Mouse (Mus musculus): ENCODE results near the gene Med6.
"Not testable (repeated sequence)": the region's sequence is repeated elsewhere in the genome, so short reads cannot be mapped to it uniquely, and the experiment has no call there.

The Med6 gene

DNA sequence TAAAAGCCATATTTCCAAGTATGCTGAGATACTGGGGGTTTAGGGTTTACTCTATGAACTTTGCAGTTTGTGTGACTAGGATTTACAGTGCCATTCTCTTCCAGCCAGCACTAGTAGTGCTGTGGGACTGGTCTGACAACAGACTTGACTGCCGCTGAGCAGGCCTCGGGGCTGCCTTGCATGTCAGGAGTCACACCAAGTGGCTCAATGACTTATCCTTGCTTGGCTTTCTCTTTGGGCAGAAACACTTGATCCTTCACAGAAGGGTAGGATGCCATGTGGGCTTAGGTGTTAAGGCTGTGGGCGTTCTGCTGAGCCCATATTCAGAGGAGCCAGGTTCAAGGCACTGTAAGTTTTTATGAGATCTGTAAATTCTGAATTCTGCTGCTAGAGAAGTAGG is 45.5 kb downstream of the Med6 start:
- DNase-seq (ENCODE audit: low spot score in 2 of 2) = no peak

DNA sequence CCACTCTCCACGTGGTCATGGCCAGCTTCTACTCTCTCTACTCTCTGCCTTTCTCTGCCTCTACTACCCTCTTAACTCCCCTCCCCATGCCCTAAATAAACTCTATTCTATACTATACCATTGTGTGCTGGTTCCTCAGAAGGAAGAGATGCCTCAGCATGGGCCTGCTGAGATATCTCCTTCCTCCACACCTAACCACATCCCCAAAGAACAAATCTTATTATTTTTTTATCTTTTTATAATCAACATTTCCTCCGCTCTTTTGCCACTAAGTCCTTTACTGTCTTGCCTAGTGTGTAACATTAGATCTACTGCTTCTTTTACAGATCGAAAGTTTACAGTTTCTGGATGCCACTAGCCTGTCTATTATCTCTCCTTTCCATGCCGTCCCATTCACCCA is 47.6 kb downstream of the Med6 start:
- DNase-seq (ENCODE audit: low spot score in 2 of 2) = no peak

DNA sequence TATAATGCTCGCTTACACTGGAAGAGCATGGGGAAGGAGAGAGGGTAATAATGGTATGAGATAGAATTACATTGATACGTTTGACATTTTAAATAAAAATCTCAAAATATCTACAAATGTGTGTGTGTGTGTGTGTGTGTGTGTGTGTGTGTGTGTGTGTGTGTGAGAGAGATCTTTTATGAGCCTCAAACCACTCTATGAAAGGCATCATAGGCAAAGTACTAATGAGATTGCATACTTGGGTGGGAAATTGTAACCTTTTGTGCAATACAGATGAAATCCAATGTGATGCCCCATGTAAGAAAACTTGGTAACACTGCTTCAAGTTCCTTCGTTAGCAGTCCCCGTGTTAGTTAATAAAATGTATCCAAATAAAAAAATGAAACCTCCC is 61.8 kb downstream of the Med6 start:
- DNase-seq (ENCODE audit: low spot score in 2 of 2) = no peak

DNA sequence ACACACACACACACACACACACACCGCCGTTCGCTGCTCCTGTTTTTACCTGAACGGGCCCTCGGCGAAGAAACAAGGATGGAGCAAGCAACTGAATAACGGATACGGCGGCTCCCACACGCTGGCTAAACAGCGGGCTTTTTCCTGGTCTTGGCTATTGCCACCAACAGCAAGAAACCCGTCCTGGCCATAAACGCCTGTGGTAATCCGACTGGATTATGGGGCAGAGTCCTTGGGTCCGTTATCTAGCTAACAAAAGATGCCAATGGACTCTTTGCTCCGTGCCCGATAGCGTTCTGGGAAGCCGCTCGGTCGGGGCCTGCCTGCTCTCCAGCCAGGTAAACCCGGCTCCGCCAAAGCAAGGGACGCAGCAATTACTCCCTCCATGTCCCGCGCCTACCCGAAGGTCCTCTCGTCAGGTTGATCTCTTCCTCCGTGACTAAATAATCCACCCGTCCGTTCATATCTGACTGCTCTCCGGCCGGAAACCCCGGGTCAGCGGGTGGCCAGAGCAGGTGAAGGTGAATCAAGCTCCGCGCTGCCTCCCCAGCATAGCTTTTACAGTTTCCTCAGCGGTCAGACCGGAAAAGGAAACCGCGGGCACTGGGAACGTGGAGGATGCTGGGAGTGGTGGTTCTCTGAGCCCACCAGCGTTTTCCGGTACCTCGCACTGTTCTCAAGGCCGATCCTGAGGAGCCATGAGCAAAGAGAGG is 62.3 kb downstream of the Med6 start, which contains the start of the genes Gm20498 and Synj2bp:
Gm20498 (minus strand) TSS at position 590 of the 713 bp plus-strand sequence.
Synj2bp (minus strand) TSS at position 596 of the 713 bp plus-strand sequence.
- peak; percentile 81 for DNase-seq (ENCODE audit: low spot score in 2 of 2)

DNA sequence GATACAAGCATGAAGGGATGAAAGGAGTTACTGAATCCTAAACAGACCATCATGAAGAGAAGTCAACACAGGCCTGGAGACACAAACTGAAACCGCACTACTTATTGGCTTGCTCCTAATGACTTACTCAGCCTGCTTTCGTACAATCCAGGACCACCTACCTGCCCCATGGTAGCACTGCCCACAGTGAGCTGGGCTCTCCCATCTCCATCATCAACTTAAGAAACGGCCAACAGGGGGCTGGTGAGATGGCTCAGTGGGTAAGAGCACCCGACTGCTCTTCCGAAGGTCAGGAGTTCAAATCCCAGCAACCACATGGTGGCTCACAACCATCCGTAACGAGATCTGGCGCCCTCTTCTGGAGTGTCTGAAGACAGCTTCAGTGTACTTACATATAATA is 64.2 kb downstream of the Med6 start:
- DNase-seq (ENCODE audit: low spot score in 2 of 2) = not testable (repeated sequence)
